Mouse (Mus musculus) layer of hippocampus, adult 11-12 months (tissue): ENCODE measurements around the gene Cxadr.
"Not testable (repeated sequence)": the region's sequence is repeated elsewhere in the genome, so short reads cannot be mapped to it uniquely, and the experiment has no call there.

ENCODE experiments used
- DNase-seq: peaks from one replicate; pipeline ENCODE4 v3.0.0; 2022; ENCODE audit warnings: low spot score

The Cxadr gene

DNA sequence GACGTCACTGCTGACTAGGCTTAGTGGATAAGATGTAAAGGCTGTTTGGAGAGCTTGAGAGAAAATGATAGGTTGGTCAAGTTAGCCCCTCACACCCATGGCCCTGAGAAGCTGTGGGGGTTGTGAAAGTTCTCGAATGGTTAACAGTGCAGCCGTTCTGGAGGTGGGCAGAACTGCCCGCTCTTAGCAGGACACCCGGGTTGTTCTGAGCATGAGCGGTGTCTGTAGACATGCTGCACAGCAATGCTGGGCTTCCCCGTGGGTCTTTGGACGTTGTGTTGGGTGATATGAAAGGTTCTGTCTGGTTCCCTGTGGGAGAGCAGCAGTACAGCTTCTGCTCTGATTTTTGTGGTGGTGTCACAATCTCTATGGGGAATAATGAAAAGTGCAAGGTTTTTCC lies 5.3 kb downstream of the Cxadr start:
- no peak for DNase-seq

DNA sequence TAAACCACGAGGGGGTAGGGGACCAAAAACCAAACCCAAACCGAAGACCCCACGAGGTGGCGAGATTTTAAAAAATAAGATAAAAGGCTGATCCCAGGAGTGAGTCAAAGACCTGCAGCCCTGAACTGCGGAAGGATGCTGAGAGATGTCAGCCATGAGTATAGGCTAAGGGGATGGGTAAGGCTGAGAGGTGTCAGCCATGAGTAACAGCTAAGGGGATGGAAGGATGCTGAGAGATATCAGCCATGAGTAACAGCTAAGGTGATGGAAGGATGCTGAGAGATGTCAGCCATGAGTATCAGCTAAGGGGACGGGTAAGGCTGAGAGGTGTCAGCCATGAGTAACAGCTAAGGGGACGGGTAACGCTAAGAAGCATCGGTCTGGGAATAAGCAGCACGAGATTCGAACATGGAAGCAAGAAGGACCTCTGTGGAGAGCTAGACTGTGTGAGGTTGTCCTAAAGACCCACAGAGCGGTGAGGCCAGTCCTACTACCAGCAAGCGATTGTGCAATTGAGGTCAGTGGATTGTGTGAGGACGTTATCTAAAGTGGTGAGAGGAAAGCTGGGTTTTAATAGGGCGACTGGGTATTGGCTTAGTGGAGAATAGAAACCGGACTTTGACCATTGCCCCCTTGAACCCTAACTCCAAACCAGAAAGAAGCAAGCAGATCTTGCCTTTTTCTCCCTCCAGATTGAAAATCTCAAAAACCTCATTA lies 6.3 kb downstream of the Cxadr start:
- no peak for DNase-seq

DNA sequence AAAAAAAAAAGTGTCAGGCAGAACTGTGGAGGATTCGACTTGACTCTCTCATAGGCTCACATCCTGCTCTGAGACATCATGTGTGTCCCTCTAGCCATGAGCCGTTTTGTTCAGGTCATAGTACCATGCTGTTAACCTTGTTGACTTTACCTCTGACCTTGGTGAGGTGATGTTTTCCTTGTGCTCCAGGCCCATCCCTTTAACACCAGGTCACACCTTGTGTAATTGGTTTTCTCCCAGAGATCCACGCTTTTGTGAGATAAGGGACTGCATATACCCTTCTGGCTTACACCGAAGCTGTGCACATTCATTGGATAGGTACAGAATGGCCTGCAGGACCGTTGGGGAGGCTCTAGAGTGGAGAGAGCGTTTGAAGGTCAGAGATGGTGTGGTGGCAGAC lies 8.0 kb downstream of the Cxadr start:
- DNase-seq, result no peak

DNA sequence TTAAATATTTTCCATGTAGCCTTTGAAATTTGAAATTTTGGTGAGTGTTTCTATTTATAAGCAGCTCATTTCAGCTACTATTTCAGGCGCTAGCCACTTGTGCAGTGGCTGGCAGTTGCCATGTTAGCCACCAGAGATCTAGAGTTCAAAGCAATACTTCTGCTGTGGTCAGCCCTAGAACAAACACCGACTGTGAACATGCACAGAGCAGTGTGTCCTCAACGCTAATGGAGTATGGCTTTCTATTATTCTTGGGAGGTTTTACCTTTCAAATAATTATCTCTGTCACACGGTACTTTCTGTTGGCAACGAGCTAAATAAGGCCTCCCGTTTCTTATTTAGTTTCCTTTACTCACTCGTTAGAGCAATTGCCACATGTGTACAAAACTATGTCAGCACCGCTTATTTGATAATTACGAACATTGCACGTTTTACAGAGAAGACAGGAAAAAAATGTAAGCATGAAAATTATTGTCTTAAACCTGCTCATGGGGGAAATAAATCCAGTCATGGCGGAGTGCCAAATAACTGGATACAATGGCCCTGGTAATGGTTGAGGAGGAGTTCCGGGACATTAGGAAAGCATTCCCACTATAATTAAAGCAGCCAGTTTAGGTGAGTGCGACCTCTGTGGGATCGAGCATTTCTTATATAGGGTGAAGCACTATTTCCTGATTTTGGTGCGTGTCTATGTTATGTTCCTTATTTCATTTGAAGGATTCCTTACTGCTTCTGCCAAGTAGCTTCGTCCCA lies 12.0 kb downstream of the Cxadr start:
- DNase-seq, result no peak

DNA sequence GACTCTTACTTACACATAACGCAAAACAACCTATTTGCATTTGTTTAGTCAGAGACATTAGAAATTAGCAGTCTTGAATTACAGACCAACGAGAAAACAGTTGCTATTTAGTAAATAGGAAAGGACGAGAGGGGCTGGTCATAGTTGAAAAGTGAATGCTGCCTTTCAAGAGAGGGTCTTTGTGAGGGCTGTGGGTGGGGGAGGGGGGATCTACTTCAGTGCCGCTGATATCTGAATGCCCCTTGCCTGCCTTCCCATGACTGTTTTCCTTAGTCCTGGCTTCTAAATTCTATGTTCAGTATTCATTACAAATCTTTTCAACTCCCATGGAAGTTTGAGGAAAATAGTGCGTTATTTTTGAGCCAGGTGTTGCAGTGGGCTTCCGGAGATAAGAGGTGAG lies 12.7 kb downstream of the Cxadr start:
- no peak for DNase-seq

DNA sequence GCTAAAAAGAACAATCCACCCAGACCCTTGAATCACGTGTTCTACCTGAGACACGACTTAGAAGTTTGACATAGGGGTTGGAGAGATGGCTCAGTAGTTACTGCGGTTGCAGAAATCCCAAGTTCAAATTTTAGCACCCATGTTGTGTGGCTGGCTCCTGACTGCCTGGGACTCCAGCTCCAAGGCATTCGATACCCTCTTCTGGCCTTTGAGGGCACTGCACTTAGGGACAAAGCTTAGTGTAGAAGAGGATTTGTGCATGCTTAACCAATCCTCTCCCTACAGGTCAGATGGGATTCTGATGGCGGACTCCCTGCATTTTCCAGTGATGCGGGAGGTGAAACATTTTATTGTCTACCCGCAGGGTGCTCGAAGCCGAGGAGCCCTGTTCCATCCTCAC lies 15.6 kb downstream of the Cxadr start:
- peak; percentile 62 for DNase-seq

DNA sequence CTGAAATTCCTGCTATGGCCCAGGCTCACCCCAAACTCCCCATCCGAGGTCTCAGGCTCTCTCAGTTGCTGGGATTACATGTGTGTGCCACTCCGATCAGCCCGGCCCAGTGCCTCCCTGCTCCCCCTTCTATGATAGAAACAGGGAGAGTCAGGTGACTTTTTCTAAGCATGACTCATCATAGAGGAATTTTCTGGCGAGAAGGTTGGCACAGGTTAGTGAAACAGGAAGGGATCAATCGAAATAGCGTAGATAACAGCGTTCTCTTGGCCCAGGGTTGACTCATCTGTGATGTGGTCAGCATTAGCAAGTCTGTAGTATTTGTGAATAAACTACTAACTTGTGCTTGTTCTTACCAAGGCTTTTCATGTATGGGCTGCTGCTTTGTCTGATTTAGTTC lies 16.7 kb downstream of the Cxadr start:
- no peak for DNase-seq

DNA sequence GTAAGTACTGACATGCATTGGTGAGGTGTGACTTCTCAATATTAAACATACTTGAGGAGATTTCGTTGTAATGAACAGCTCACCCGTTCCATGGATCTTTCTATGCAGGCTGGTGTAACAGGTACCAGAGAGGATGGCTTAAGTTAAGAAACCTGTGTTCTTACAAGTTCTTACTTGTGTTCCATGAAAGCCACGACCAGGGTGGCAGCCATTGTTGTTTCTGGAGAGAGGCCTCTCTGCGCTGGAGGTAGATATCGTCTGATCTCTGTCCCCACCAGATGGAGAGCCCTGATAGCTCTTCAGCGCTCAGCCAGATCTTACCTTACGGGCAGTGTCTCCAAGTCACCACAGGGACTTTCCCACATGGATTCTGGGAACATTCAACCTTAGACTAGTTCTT lies 18.4 kb downstream of the Cxadr start:
- no peak for DNase-seq

DNA sequence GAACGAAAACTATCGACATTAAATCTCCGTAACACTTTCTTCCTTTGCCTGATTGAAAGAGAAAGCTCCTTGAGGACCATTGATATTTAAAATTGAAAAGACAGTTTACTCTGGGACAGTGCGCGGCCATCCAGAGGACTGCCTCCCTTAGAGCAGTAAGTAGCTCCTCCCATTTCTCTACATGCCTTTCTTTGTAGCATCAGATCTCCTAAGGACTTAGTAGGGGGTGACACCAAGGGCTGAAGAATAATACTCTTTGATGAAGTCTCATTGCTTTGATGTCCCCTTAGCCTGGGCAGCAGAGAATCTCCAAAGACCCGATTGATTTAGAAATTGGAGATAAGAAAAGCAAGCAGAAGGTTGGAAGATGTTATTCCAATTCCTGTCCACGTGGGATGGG lies 20.3 kb downstream of the Cxadr start:
- no peak for DNase-seq

DNA sequence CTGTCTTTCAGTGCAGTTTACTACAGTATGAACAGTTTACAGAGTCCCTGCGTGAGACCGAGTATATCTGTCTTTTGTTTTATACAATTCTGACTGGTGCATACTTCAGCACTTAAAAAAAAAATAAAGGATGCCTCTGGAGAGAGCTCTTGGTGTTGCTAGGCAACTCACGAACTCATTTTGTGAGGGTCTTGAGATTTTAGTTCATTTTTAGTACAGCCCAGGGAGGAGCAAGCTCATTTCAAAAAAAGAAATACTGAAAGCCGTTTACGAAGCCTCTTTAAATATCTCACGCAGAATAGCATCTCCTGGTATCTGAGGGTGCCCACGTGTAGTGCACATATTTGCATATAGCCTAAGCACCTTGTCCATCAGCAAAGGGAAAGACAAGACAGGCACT lies 20.9 kb downstream of the Cxadr start:
- DNase-seq, result no peak

DNA sequence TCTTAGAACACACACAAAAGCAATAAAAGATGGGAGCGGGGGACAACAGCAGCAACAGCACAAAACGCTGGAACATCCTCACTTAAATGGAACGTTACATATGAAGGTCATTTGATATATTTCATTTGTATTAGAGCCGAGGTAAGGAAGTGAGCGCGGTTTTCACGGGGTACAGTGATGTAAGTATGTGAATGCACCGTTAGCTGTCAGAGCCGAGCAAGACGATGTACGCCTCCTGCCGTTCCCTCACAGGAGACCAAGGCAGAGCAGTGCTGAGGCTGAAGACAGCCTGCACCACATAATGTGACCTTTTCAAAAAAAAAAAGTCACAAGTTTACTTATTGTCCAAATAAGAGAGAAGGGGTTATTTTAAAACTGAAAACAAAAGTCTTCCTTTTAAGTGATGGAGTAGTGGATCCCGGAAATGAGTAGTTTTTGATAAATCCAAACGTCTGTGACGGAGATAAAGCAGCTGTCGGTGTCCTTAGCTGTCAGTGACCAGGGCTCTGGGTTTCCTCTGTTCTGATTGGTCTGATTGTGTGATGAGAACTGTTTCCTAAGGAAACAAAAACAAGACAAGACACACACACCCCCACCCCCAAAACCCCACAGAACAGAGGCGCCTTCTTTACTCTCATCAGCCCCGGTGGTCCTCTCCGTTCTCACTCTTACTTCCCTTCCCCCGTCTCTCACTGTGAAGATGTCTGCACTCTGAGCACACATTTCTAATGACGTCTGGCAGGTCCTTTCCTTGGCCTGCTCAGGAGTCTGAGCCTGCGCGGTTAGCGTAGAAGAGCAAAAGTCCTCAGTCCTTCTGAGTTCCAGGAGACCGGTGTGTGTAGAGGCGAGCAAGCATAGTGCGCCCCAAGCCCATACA lies 24.9 kb downstream of the Cxadr start:
- no peak for DNase-seq

DNA sequence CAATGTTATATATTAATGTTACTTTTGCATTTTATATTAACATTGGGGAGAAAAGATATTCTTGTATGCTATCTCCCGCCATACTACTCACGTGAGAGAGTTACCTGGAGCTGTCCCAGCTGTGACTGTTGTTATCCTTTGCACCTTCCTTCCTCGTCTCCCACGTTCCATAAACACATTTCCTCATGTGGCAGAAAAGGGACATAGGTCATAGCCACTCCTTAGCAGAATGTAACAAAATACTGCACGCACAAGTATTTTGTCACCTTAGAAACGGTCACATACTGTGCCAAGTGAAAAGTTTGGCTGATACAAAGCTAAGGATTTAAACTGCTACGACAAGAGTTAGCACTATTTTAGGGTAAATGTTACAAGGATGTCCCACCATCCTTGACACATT lies 26.3 kb downstream of the Cxadr start:
- no peak for DNase-seq

DNA sequence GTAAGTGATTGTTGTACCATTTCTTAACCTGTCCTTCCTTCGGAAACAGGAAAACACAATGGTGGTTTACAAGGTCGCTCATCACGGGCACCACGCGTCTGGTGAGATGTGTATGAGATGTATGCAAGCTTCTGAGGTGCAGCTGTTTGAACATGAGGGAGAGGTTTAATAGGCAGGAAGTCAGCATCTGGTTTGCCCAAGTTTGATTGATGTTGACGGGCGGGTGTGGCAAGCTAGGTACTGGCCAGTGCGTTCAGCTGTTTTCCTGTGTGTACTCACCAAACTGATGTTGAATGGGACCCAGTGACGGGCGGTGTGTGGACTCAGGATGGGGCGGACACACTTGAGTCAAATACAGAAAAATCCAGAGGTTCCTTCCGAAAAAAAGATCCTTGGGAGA lies 26.7 kb downstream of the Cxadr start:
- no peak for DNase-seq

DNA sequence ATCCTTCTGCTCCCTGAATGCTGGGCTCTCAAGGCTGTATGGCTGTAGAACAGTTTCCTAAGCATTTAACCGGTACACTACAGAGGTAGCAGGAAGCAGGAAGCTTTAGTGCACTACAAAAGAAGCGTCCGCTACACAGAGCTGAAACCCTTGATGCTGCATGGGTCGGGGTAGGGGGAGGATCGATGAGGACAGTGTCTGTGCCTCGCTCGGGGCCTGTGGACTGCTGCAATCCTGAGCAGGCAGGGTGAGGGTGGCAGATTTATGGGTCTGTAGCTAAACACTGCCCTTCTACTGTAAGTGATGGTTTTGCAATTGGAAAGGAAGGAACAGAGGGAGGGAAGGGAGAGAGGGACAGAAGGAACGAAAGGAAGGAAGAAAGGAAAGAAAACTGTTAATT lies 35.9 kb downstream of the Cxadr start:
- DNase-seq, result no peak

DNA sequence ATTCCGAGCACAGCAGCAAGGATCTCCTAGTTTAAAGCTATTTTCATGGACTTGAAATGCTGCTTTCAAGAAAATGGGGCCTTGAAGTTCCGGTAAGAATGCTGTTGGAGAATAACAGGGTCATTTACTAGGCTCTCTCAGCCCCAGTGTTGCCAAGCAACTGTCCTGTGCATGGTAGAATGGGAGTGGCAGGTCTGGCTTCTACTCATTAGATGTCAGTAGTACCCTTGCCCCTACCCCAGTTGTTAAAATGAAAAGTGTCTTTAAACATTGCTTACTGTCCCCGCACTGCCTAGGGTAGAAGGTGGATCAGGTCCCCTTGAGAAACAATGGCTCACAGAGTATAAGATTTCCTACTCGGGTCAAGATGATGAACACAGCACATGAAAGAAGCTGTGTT lies 40.1 kb downstream of the Cxadr start:
- DNase-seq, result no peak

DNA sequence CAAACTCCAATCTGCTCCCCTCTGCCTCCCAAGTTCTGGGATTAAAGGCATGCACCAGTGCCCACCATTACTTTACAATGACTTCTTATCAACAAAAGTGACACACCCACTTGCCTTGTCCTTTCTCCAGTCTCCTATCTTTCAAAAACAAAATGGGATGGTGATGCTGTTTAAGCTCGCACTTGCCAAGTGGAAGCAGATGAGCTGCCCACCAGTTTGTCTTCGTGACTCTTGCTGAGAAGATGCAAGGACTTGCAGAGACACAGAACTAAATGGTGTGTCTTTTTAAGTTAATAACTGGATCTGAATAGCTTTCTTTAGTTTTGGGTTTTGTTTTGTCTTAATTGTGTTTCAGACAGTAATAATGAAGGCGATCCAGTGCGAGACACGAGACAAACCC lies 41.5 kb downstream of the Cxadr start:
- DNase-seq, result no peak

DNA sequence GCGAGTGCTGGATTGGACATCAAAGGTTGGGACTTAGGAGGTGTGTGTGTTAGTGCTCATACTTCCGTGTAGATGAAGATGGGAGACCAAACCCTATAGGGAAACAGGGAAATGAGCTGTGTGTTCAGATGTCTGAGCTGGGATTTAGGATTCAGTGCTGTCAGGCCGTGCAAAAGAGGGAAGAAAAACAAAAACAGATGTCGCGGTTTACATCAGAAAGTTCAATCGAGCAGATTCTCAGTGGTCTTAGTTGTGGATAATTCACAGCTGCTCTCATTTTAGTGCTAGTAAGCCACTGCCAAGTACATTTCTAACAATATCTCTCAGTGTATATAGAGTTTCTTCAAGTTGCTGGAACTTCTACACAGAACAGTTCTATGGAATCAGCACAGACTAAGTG lies 42.5 kb downstream of the Cxadr start:
- DNase-seq, result no peak

DNA sequence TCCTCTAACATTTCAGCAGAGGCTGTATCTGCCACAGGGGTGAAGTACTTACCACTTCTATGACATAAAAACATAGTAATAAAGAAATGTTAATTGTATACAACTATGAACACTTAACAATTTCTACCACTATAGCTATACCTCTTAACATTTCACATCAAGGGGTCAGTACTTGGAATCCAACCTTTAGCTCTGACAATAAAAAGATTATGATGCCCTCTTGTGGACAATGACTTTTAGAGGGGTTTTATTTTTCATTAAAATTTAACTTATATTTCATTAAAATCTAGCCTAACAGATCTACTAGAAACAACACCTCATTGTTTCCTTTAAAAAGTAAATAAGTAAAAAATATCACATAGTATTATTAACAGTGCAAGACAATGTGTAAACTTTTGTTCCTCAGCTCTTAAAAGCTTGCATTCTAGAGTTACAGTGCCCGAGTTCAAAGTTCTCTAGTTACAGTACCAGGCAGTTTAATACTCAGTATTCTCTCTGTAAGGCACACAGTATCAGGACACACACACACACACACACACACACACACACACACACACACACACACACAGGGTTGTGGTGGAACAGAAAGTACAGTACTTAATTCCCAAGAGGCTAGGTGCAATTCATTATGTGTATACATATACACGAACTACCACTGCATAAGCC lies 45.5 kb downstream of the Cxadr start:
- no peak for DNase-seq

DNA sequence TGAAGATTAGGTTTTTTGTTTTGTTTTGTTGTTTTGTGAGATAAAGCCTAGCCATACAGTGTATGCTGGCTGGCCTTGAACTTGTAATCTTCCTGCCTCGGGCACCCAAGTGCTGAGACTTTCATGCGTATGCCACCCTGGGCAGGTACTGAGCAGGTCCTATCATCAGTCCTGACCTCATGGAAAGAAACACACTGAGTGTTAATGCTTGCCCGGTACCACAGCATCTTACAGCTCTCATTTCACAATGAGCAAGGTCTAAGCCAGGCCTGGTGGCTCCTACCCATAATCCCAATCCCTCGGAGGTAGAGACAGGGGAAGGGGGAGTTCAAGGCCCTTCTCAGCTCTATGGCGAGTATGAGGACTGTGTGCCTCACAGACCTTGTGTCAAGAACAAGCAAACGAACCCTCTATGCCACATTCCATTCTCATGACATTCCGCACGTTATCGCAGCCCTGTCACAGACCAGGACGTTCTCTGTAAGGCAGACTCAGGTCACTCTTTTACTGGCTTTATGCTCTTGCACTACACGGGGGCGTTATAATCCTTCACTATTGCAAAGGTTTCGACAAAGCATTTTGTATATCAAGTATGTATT lies 46.1 kb downstream of the Cxadr start:
- no peak for DNase-seq

DNA sequence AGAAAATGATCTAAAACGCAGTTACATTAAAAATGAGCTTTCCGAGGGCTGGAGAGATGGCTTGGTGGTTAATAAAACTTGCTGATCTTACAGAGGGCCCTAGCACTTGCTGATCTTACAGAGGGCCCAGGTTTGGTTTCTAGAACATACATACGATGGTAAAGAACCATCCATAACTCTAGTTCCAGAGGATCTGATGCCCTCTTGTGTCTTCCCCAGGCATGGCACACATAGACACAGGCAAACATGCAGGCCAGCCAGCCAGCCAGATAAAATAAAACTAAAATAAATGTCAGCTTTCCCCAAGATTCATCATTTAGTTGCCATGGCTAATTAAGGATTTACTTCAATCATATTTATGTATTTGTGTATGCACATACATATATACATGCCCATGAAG lies 56.5 kb downstream of the Cxadr start:
- DNase-seq, result no peak

DNA sequence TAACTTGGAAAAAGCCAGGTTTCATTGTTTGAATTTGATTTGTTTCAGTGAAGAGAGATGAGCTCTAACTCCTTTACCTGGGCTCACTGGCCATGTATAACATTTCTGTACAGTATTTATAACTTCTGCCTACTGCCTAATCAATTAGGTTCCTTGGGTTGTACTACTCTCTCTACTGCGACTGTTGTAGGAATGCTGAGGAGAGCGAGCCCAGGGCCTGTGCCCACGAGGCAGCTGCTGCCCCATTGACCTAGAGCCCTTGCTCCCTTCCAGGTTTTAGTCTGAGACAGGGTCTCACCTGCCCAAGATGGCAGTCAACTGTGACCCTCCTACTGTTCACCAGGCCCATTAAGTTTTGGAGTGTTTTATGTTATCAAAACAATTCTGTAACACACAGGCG lies 60.2 kb downstream of the Cxadr start:
- no peak for DNase-seq

DNA sequence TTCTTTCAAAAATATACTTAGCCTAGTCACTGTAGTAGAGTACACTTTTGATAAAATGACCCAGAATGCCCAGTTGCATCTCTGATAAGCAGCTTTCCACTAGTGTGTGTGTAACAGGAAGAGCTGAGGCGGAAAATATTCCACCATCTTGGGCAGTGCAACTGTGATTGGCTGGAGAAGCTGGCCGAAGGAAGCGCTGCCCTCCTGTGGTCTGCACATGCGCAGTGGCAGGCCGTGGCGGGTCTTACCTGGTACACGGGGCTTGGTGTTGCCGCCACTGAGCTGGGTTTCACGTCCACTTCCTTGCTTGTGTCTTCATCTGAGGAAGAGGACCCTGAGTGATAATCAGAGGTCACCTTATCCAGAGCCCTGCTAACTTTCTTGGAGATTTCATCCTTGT lies 63.3 kb downstream of the Cxadr start:
- not testable (repeated sequence) for DNase-seq
